Mouse (Mus musculus) CD8-positive naive resting alpha-beta T cell, adult 2 months (primary cell): ENCODE results near the gene Adap2.

Source experiments
- DNase-seq, 2 experiments: peaks; one replicate each; pipeline ENCODE4 v3.0.0; 2022; ENCODE audit warnings: low read depth in 2 of 2, low spot score in 2 of 2

The Adap2 gene

GRCm38 (mm10) chr11:80196351-80196750 lies 42.4 kb downstream of the Adap2 start:
- DNase-seq: no peak

- DNase-seq: no peak
Measured at GRCm38 (mm10) chr11:80199316-80199715, 45.4 kb downstream of the Adap2 start.

GRCm38 (mm10) chr11:80199773-80200172 lies 45.9 kb downstream of the Adap2 start:
- DNase-seq: no peak

GRCm38 (mm10) chr11:80200326-80200725 lies 46.4 kb downstream of the Adap2 start:
- DNase-seq: peak in 1 of 2 experiments; percentile 27

- no peak for DNase-seq
Measured at GRCm38 (mm10) chr11:80202296-80202695, 48.4 kb downstream of the Adap2 start.

- no peak for DNase-seq
Measured at GRCm38 (mm10) chr11:80204037-80204436, 50.1 kb downstream of the Adap2 start.

- no peak for DNase-seq
Measured at GRCm38 (mm10) chr11:80204941-80205340, 51.0 kb downstream of the Adap2 start.

GRCm38 (mm10) chr11:80208465-80208859 lies 54.6 kb downstream of the Adap2 start:
- DNase-seq: no peak

GRCm38 (mm10) chr11:80208860-80209800 lies 55.2 kb downstream of the Adap2 start, which contains the start of gene Rhot1:
Rhot1 (plus strand) TSS chr11:80209019.
- peak; percentile 95 for DNase-seq

- no peak for DNase-seq
Measured at GRCm38 (mm10) chr11:80210321-80210720, 56.4 kb downstream of the Adap2 start.

GRCm38 (mm10) chr11:80212282-80212681 lies 58.4 kb downstream of the Adap2 start:
- DNase-seq: no peak

- no peak for DNase-seq
Measured at GRCm38 (mm10) chr11:80215291-80215690, 61.4 kb downstream of the Adap2 start.

- DNase-seq: no peak
Measured at GRCm38 (mm10) chr11:80218657-80219293, 64.9 kb downstream of the Adap2 start.
